Mouse (Mus musculus): Measurements from ENCODE around the gene Adora2a. TPM values are rescaled to one million over a fixed set of nuclear protein-coding genes. Genes with fewer than 3 reads are reported as not detected.

The Adora2a gene
- polyA plus RNA-seq, 1 experiment, result 1.3 TPM

DNA sequence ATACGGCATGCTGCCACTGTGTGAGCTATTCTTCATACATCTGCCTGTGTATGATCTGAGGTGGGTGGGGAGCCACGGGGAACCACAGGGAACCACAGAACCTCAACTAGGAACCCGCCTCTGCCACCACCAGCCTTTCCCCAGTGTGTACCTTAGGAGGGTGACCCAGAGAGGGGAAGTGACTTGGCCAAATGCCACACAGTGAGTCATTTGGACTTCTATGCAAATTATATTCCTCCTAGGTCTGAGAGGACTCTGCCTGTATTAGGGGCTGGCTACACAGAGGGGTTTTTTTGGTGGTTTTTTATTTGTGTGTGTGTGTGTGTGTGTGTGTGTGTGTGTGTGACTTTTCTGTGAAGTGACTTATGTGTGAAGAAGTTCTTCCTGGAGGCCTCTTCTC is 9.9 kb downstream of the Adora2a start:
- H3K79me2 ChIP-seq (ENCODE audit: control insufficient read depth, insufficient read depth), result no peaks in the 10 kb centered on the region
- H3K27me3 ChIP-seq (ENCODE audit: control insufficient read depth, insufficient read depth, insufficient read length), result no peaks in the 10 kb centered on the region
- TF ChIP-seq USF1 (IDR thresholded peaks at IDR 0.05; ENCODE audit: low read depth), result no peak
- TF ChIP-seq POLR2AphosphoS2 (IDR thresholded peaks at IDR 0.05; ENCODE audit: insufficient read length, low read depth), result no peak
- no peak for TF ChIP-seq POLR2A (IDR thresholded peaks at IDR 0.05; ENCODE audit: insufficient read length, low read depth)
- TF ChIP-seq MAX (IDR thresholded peaks at IDR 0.05; ENCODE audit: low read depth), result no peak
- TF ChIP-seq TCF3 (IDR thresholded peaks at IDR 0.05; ENCODE audit: insufficient read length, low read depth), result no peak
- no peak for TF ChIP-seq MYOG (IDR thresholded peaks at IDR 0.05; ENCODE audit: control insufficient read depth in 1 of 3, insufficient read depth in 1 of 3, insufficient read length in 2 of 3, low read depth in 2 of 3)
- no peak for TF ChIP-seq CEBPB (IDR thresholded peaks at IDR 0.05; ENCODE audit: insufficient read depth, poor library complexity, severe bottlenecking)
- no peak for TF ChIP-seq MYOD1 (IDR thresholded peaks at IDR 0.05; ENCODE audit: control insufficient read depth in 1 of 3, insufficient read length in 2 of 3, low read depth in 2 of 3)
- no peak for TF ChIP-seq REST (IDR thresholded peaks at IDR 0.05; ENCODE audit: insufficient read depth, insufficient read length)
- no peak for TF ChIP-seq TCF12 (IDR thresholded peaks at IDR 0.05; ENCODE audit: insufficient read depth, poor library complexity, severe bottlenecking)
- no peak for TF ChIP-seq SRF (IDR thresholded peaks at IDR 0.05; ENCODE audit: control insufficient read depth, insufficient read length, low read depth)
- no peak for TF ChIP-seq E2F4 (IDR thresholded peaks at IDR 0.05; ENCODE audit: insufficient read depth)
- no peak overlapping the region for H3ac ChIP-seq (ENCODE audit: control insufficient read depth, insufficient read length)
- H3K36me3 ChIP-seq (ENCODE audit: control insufficient read depth, insufficient read depth), result no peaks in the 10 kb centered on the region
- H3K4me2 ChIP-seq (ENCODE audit: low read depth), result no peak overlapping the region
- H3K4me3 ChIP-seq, result no peak overlapping the region

DNA sequence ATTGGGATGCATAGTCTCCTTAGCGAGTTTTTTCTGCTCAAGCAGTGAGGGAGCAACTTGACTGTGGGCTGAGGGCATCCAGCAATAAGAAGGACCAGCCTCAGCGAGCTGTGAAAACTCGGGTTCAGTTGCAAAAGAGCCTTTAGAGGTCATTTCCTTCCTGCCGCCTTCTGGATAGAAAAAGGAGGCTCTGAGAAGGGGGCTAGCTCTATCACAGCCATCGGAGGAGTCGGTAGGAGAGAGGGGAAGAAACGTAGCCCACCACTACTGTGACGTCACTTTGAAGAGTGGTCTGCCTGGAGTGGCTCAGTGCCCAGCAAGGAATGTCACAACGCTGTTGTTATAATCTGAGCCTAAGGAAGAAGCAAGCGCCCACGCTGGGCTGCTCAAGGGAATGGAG is 10.4 kb downstream of the Adora2a start:
- Histone ChIP-seq H3K4me3 (no peak overlapping the region), H3K36me3 (ENCODE audit: control insufficient read depth, insufficient read depth) (no peaks in the 10 kb centered on the region), H3K79me2 (ENCODE audit: control insufficient read depth, insufficient read depth) (no peaks in the 10 kb centered on the region), H3K4me2 (ENCODE audit: low read depth) (no peak overlapping the region), H3K27me3 (ENCODE audit: control insufficient read depth, insufficient read depth, insufficient read length) (no peaks in the 10 kb centered on the region), H3ac (ENCODE audit: control insufficient read depth, insufficient read length) (no peak overlapping the region)
- TF ChIP-seq POLR2A (IDR thresholded peaks at IDR 0.05; ENCODE audit: insufficient read length, low read depth) (no peak), E2F4 (IDR thresholded peaks at IDR 0.05; ENCODE audit: insufficient read depth) (no peak)

DNA sequence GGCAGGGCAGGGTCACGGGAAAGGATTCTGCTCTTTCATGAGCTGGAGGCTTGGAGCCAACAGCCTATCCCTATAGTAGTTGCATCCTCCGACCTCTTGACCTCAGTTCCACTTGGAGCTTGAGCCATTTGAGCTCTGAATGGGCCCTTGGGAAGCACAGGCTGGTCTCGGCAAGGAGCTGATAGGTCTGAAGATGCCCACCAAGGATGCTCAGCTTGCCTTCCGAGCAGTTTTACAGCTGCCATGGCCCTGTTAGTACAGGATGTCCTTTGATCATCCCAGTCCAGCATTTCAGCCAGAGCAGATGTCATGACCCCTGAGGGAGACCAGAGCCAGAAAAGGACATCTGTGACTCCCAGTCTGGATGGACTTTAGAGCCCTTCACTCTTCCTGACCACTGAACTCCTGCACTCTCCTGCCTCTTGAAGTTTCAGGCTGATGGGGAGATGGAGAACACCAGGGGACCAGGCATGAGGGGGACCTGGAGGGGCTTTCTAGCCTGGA is 11.6 kb downstream of the Adora2a start:
- H3ac ChIP-seq (ENCODE audit: control insufficient read depth, insufficient read length), result no peak overlapping the region
- H3K27me3 ChIP-seq (ENCODE audit: control insufficient read depth, insufficient read depth, insufficient read length), result no peaks in the 10 kb centered on the region
- H3K36me3 ChIP-seq (ENCODE audit: control insufficient read depth, insufficient read depth), result no peaks in the 10 kb centered on the region
- no peak for TF ChIP-seq MYOD1 (IDR thresholded peaks at IDR 0.05; ENCODE audit: control insufficient read depth in 1 of 3, insufficient read length in 2 of 3, low read depth in 2 of 3)
- no peak for TF ChIP-seq REST (IDR thresholded peaks at IDR 0.05; ENCODE audit: insufficient read depth, insufficient read length)
- TF ChIP-seq USF1 (IDR thresholded peaks at IDR 0.05; ENCODE audit: low read depth), result no peak
- no peak for TF ChIP-seq CEBPB (IDR thresholded peaks at IDR 0.05; ENCODE audit: insufficient read depth, poor library complexity, severe bottlenecking)
- no peak for TF ChIP-seq POLR2AphosphoS2 (IDR thresholded peaks at IDR 0.05; ENCODE audit: insufficient read length, low read depth)
- TF ChIP-seq SRF (IDR thresholded peaks at IDR 0.05; ENCODE audit: control insufficient read depth, insufficient read length, low read depth), result no peak
- TF ChIP-seq TCF12 (IDR thresholded peaks at IDR 0.05; ENCODE audit: insufficient read depth, poor library complexity, severe bottlenecking), result no peak
- TF ChIP-seq POLR2A (IDR thresholded peaks at IDR 0.05; ENCODE audit: insufficient read length, low read depth), result no peak
- TF ChIP-seq TCF3 (IDR thresholded peaks at IDR 0.05; ENCODE audit: insufficient read length, low read depth), result no peak
- no peak overlapping the region for H3K4me2 ChIP-seq (ENCODE audit: low read depth)
- H3K4me3 ChIP-seq, result no peak overlapping the region
- no peaks in the 10 kb centered on the region for H3K79me2 ChIP-seq (ENCODE audit: control insufficient read depth, insufficient read depth)

DNA sequence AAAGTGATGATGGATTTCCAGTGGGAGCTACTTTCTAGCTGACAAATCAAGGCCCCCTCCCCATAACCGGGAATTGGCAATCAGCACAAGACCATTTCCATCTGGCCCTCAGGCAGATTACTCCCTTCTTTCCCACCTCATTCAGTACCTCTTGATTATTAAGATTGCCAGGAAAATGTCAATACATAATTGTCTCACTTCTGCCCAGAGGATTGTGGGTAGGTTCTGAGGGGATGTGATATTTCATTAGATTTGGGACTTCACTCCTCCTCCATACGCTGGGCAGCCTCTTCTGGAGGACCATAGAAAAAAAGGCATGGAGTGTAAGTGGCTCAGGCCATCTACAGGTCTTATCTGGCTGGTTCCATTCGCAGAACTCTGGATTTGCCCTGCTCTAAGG is 15.6 kb downstream of the Adora2a start:
- Histone ChIP-seq H3K4me3 (no peak overlapping the region), H3ac (ENCODE audit: control insufficient read depth, insufficient read length) (no peak overlapping the region), H3K36me3 (ENCODE audit: control insufficient read depth, insufficient read depth) (no peaks in the 10 kb centered on the region), H3K4me2 (ENCODE audit: low read depth) (no peak overlapping the region), H3K27me3 (ENCODE audit: control insufficient read depth, insufficient read depth, insufficient read length) (peaks cover 10% of the 10 kb centered on the region), H3K79me2 (ENCODE audit: control insufficient read depth, insufficient read depth) (no peaks in the 10 kb centered on the region)
- TF ChIP-seq E2F4 (IDR thresholded peaks at IDR 0.05; ENCODE audit: insufficient read depth), result no peak
- no peak for TF ChIP-seq TCF3 (IDR thresholded peaks at IDR 0.05; ENCODE audit: insufficient read length, low read depth)
- TF ChIP-seq CEBPB (IDR thresholded peaks at IDR 0.05; ENCODE audit: insufficient read depth, poor library complexity, severe bottlenecking), result no peak
- no peak for TF ChIP-seq MYOG (IDR thresholded peaks at IDR 0.05; ENCODE audit: control insufficient read depth in 1 of 3, insufficient read depth in 1 of 3, insufficient read length in 2 of 3, low read depth in 2 of 3)
- TF ChIP-seq USF1 (IDR thresholded peaks at IDR 0.05; ENCODE audit: low read depth), result no peak
- no peak for TF ChIP-seq REST (IDR thresholded peaks at IDR 0.05; ENCODE audit: insufficient read depth, insufficient read length)
- TF ChIP-seq POLR2A (IDR thresholded peaks at IDR 0.05; ENCODE audit: insufficient read length, low read depth), result no peak
- TF ChIP-seq MAX (IDR thresholded peaks at IDR 0.05; ENCODE audit: low read depth), result no peak
- TF ChIP-seq POLR2AphosphoS2 (IDR thresholded peaks at IDR 0.05; ENCODE audit: insufficient read length, low read depth), result no peak
- TF ChIP-seq TCF12 (IDR thresholded peaks at IDR 0.05; ENCODE audit: insufficient read depth, poor library complexity, severe bottlenecking), result no peak
- no peak for TF ChIP-seq SRF (IDR thresholded peaks at IDR 0.05; ENCODE audit: control insufficient read depth, insufficient read length, low read depth)
- no peak for TF ChIP-seq MYOD1 (IDR thresholded peaks at IDR 0.05; ENCODE audit: control insufficient read depth in 1 of 3, insufficient read length in 2 of 3, low read depth in 2 of 3)

DNA sequence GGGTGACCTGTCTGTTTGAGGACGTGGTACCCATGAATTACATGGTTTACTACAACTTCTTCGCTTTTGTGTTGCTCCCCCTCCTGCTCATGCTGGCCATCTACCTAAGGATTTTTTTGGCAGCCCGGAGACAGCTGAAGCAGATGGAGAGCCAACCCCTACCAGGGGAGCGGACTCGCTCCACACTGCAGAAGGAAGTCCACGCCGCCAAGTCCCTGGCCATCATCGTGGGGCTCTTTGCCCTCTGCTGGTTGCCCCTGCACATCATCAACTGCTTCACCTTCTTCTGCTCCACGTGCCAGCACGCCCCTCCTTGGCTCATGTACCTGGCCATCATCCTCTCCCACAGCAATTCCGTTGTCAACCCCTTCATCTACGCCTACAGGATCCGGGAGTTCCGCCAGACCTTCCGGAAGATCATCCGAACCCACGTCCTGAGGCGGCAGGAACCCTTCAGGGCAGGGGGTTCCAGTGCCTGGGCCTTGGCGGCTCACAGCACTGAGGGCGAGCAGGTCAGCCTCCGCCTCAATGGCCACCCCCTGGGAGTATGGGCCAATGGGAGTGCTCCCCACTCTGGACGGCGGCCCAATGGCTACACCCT is 16.6 kb downstream of the Adora2a start:
- TF ChIP-seq SRF (IDR thresholded peaks at IDR 0.05; ENCODE audit: control insufficient read depth, insufficient read length, low read depth) (no peak), USF1 (IDR thresholded peaks at IDR 0.05; ENCODE audit: low read depth) (no peak), POLR2A (IDR thresholded peaks at IDR 0.05; ENCODE audit: insufficient read length, low read depth) (no peak)
- Histone ChIP-seq H3K79me2 (ENCODE audit: control insufficient read depth, insufficient read depth) (no peaks in the 10 kb centered on the region), H3K4me2 (ENCODE audit: low read depth) (no peak overlapping the region), H3K27me3 (ENCODE audit: control insufficient read depth, insufficient read depth, insufficient read length) (peaks cover 10% of the 10 kb centered on the region), H3K36me3 (ENCODE audit: control insufficient read depth, insufficient read depth) (no peaks in the 10 kb centered on the region), H3K4me3 (no peak overlapping the region), H3ac (ENCODE audit: control insufficient read depth, insufficient read length) (no peak overlapping the region)

All from myocyte (in vitro differentiated cells).